Mouse (Mus musculus): ENCODE data around the gene Cacng6. TPM values are rescaled to one million over a fixed set of nuclear protein-coding genes. Genes with fewer than 3 reads are reported as not detected.
A peak's percentile ranks its signal among the peaks of the same experiment; 100 is the strongest.

The Cacng6 gene
- polyA plus RNA-seq (2012; rRNA removed): 0.16 and 0.18 TPM in 2 replicates

DNA sequence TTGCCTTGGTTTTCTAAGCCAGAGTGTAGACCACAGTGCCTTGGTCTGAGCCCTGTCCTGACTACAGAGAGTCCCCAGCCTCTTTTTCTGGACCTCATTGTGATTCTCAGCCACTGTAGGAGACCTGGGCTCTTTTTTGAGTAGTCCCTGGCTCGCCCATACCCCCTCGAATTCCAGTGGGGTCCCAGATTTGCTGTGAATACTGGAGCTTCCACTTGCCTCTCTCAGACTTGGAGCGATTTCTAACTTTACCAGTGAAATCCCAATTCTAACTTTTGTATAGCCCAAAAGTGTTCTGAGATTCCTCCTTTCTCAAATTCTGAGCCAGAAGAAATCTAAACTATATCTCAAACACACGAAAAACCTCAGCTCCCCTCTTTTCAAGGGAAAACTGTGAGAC is at the start of gene Cacng6:
TSS of gene Cacng6 (plus strand) at position 301 of the 400 bp plus-strand sequence.
- TF ChIP-seq POLR2A (IDR thresholded peaks at IDR 0.05; ENCODE audit: borderline replicate concordance, extremely low read depth, insufficient read depth, insufficient read length, poor library complexity, severe bottlenecking) (no peak), CTCF (IDR thresholded peaks at IDR 0.05; ENCODE audit: borderline replicate concordance, extremely low read depth, insufficient read depth, insufficient read length) (no peak)
- DNase-seq (ENCODE audit: low read depth): no peak

DNA sequence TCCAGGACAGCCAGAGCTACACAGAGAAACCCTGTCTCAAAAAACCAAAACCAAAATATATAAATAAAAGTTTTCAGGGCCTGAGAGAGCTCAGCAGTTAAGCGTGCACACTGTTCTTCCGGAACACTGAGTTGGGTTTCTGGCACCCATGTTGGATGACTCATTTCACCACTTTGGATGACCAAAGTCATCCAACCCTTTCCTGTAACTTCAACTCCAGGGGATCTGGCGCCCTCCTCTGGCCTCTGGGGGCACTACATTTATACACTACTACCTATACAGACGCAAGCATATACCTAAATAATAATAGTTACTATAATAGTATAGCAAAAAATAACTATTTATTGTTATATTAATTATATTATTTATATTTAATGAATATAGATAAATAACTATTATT is 47.2 kb upstream of the Cacng6 start:
- DNase-seq (ENCODE audit: low read depth): no peak
- TF ChIP-seq CTCF (IDR thresholded peaks at IDR 0.05; ENCODE audit: borderline replicate concordance, extremely low read depth, insufficient read depth, insufficient read length): peak; percentile 66
- no peak for TF ChIP-seq POLR2A (IDR thresholded peaks at IDR 0.05; ENCODE audit: borderline replicate concordance, extremely low read depth, insufficient read depth, insufficient read length, poor library complexity, severe bottlenecking)

- no peak for DNase-seq (ENCODE audit: low read depth)
- TF ChIP-seq POLR2A (IDR thresholded peaks at IDR 0.05; ENCODE audit: borderline replicate concordance, extremely low read depth, insufficient read depth, insufficient read length, poor library complexity, severe bottlenecking): no peak
- no peak for TF ChIP-seq CTCF (IDR thresholded peaks at IDR 0.05; ENCODE audit: borderline replicate concordance, extremely low read depth, insufficient read depth, insufficient read length)
Observed at GRCm38 (mm10) chr7:3382123-3382522, 41.9 kb upstream of the Cacng6 start.

GRCm38 (mm10) chr7:3384807-3385319 is 39.1 kb upstream of the Cacng6 start:
- no peak for DNase-seq (ENCODE audit: low read depth)

DNA sequence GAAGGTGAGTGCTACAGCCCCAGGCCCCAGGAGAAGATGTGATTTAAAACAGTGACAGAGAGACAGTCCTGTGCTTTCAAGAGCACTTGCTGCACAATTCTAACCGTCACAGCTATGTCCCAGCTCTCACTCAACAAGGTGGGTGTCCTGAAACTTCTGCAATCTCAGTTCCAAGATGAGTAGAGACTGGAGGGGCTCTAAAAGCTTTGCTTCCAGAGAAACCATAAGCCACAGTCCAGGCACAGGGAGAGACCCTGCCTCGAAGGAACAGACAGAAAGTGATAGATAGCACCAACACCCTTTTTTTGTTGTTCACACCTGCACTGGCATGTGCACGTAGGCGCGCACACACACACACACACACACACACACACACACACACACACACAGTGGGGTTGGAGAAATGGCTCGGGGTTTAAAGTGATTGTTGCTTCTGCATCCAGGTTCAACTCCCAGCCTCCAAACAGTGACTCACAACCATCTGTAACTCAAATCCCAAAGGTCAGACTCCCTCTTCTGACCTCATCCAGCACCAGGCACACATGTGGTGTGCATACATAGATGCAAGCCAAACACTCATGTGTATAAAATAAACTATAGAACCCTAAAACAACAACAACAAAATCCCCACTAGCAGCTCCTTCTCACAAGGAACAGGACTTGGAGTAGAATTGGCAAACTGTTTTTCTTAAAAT is 37.8 kb upstream of the Cacng6 start:
- DNase-seq (ENCODE audit: low read depth): no peak
- no peak for TF ChIP-seq POLR2A (IDR thresholded peaks at IDR 0.05; ENCODE audit: borderline replicate concordance, extremely low read depth, insufficient read depth, insufficient read length, poor library complexity, severe bottlenecking)
- no peak for TF ChIP-seq CTCF (IDR thresholded peaks at IDR 0.05; ENCODE audit: borderline replicate concordance, extremely low read depth, insufficient read depth, insufficient read length)

More at GRCm38 (mm10) chr7:3384807-3385319, 39.1 kb upstream of the Cacng6 start:
- TF ChIP-seq CTCF (IDR thresholded peaks at IDR 0.05; ENCODE audit: borderline replicate concordance, extremely low read depth, insufficient read depth, insufficient read length) (no peak), POLR2A (IDR thresholded peaks at IDR 0.05; ENCODE audit: borderline replicate concordance, extremely low read depth, insufficient read depth, insufficient read length, poor library complexity, severe bottlenecking) (no peak)

- TF ChIP-seq POLR2A (IDR thresholded peaks at IDR 0.05; ENCODE audit: borderline replicate concordance, extremely low read depth, insufficient read depth, insufficient read length, poor library complexity, severe bottlenecking) (no peak), CTCF (IDR thresholded peaks at IDR 0.05; ENCODE audit: borderline replicate concordance, extremely low read depth, insufficient read depth, insufficient read length) (no peak)
- DNase-seq (ENCODE audit: low read depth): no peak
Observed at GRCm38 (mm10) chr7:3387761-3388160, 36.2 kb upstream of the Cacng6 start.

- TF ChIP-seq POLR2A (IDR thresholded peaks at IDR 0.05; ENCODE audit: borderline replicate concordance, extremely low read depth, insufficient read depth, insufficient read length, poor library complexity, severe bottlenecking) (no peak), CTCF (IDR thresholded peaks at IDR 0.05; ENCODE audit: borderline replicate concordance, extremely low read depth, insufficient read depth, insufficient read length) (no peak)
- no peak for DNase-seq (ENCODE audit: low read depth)
Observed at GRCm38 (mm10) chr7:3388885-3389284, 35.1 kb upstream of the Cacng6 start.

DNA sequence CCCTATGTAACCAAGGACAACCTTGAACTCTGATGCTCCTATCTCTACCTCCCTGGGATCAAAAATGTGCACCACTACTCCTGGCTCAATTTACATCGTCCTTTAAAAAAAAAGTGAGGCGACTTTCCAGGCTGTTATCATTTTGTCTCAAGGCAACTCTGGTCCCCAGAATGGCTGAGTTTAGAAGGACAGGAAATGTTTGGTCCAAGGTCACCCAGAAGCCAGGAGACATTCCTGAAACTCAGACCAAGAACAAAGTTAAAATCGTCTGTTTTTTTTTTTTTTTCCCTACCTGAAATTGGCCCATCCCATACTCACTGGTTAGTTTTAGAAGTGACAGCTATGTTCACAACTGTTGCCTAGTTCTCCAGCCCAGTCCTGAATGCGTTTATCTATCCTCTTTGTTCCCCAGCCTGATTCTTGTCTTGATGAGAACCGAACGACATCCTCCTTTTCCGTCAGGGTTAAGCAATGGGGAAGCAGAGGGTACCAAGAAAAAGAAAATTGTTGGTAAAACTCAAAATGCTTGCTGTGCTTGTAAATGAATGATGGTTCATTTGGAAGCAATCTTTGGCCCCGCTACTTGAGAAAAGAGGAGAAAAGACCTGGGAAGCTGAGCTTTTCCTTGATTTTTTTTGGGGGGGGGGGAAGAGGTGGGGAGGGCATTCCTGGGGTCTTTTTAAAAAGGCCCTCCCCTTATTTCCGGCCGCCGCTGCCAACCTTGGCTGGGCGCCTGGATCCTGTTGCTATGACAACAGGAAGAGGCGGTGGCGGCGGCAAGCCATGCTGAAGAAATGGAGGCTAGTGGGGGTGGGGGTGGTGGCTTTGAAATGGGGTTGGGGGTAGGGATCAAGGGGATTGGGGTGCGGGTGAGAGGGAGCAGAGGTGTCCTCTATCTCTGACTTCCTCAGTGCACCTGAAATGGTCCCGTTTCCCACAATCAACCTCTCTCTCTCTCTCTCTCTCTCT is 34.3 kb upstream of the Cacng6 start:
- DNase-seq (ENCODE audit: low read depth): peak; percentile 90
- TF ChIP-seq POLR2A (IDR thresholded peaks at IDR 0.05; ENCODE audit: borderline replicate concordance, extremely low read depth, insufficient read depth, insufficient read length, poor library complexity, severe bottlenecking) (no peak), CTCF (IDR thresholded peaks at IDR 0.05; ENCODE audit: borderline replicate concordance, extremely low read depth, insufficient read depth, insufficient read length) (no peak)

DNA sequence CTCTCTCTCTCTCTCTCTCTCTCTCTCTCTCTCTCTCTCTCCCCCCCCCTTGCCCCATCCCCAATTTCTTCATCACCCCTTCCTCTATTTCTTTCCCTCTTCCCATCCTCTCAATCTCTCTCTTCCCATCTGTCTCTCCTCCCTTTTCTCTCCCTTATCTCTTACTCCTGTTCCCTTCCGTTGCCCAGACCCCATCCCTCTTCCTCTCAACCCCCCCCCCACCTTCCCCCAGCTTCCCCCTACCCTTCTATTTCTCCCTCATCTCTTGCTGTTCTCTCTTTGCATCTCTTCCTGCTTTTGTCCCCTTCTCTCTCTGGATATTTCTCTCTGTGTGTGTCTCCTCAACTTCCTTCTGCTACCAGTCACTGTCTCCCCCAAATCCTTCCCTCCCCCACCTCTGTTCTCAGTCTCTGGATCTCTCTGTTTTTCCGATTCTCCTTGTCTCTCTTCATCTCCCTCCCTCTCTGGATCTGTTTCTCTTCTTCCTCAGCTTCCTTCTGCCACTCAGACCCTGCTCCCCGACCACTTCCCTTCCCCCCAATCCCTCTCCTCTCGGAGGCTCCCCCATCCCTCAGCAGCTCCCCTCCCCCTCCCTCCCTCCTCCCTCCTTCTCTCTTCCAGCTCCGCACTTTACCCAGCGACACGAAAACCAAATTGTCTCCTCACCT is 33.4 kb upstream of the Cacng6 start, which contains the start of gene Cacng8:
TSS of gene Cacng8 (plus strand) at position 271 of the 668 bp plus-strand sequence.
- TF ChIP-seq POLR2A (IDR thresholded peaks at IDR 0.05; ENCODE audit: borderline replicate concordance, extremely low read depth, insufficient read depth, insufficient read length, poor library complexity, severe bottlenecking) (no peak), CTCF (IDR thresholded peaks at IDR 0.05; ENCODE audit: borderline replicate concordance, extremely low read depth, insufficient read depth, insufficient read length) (no peak)

DNA sequence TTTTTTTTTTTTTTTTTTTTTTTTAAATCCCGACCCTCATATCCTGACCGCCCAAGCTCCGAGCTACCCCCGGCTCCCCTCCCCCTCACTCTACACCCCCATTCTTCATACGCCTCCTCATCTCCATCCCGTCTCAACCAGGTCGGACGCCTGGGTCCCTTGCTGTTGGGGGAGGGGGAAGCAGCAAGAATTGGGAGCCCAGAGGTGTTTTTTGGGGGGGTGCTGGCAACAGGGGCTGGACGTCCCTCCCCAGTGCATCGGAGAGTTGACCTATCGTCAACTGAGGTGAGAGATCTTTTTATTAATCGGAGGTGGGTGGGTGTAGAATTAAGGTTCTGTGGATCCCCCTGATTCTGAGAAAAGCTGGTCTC is 32.9 kb upstream of the Cacng6 start:
- DNase-seq (ENCODE audit: low read depth): no peak
- no peak for TF ChIP-seq POLR2A (IDR thresholded peaks at IDR 0.05; ENCODE audit: borderline replicate concordance, extremely low read depth, insufficient read depth, insufficient read length, poor library complexity, severe bottlenecking)
- no peak for TF ChIP-seq CTCF (IDR thresholded peaks at IDR 0.05; ENCODE audit: borderline replicate concordance, extremely low read depth, insufficient read depth, insufficient read length)

More for the DNA sequence above, 33.4 kb upstream of the Cacng6 start, which contains the start of gene Cacng8:
- DNase-seq (ENCODE audit: low read depth): peak; percentile 82
